Mouse (Mus musculus): ENCODE measurements around the gene Lrrc2.
A peak's percentile ranks its signal among the peaks of the same experiment; 100 is the strongest.

The Lrrc2 gene

GRCm38 (mm10) chr9:110989141-110989540, 37.8 kb downstream of the Lrrc2 start:
- no peak for DNase-seq

GRCm38 (mm10) chr9:110989543-110989942, 38.2 kb downstream of the Lrrc2 start:
- no peak for DNase-seq

- no peak for DNase-seq
Measured at GRCm38 (mm10) chr9:110990204-110990603, 38.9 kb downstream of the Lrrc2 start, which contains the start of gene Rtp3. Gene Rtp3 (minus strand): TSS chr9:110990583.

- DNase-seq, result no peak
Measured at GRCm38 (mm10) chr9:110993281-110993709, 42.0 kb downstream of the Lrrc2 start.

GRCm38 (mm10) chr9:110994716-110995172, 43.4 kb downstream of the Lrrc2 start:
- DNase-seq, result peak; percentile 62 to 73

GRCm38 (mm10) chr9:110997245-110997644, 45.9 kb downstream of the Lrrc2 start:
- peak; percentile 56 to 58 for DNase-seq

- DNase-seq, result no peak
Measured at GRCm38 (mm10) chr9:110999056-110999455, 47.7 kb downstream of the Lrrc2 start.

GRCm38 (mm10) chr9:110999856-111000255, 48.5 kb downstream of the Lrrc2 start:
- no peak for DNase-seq

GRCm38 (mm10) chr9:111001621-111002020, 50.3 kb downstream of the Lrrc2 start:
- no peak for DNase-seq

GRCm38 (mm10) chr9:111003279-111003678, 51.9 kb downstream of the Lrrc2 start:
- no peak for DNase-seq

- DNase-seq, result no peak
Measured at GRCm38 (mm10) chr9:111006544-111006943, 55.2 kb downstream of the Lrrc2 start.

GRCm38 (mm10) chr9:111009763-111010162, 58.4 kb downstream of the Lrrc2 start:
- DNase-seq, result no peak

GRCm38 (mm10) chr9:111011550-111011949, 60.2 kb downstream of the Lrrc2 start:
- DNase-seq, result no peak

- no peak for DNase-seq
Measured at GRCm38 (mm10) chr9:111012041-111012440, 60.7 kb downstream of the Lrrc2 start.

GRCm38 (mm10) chr9:111015658-111016057, 64.3 kb downstream of the Lrrc2 start:
- no peak for DNase-seq

GRCm38 (mm10) chr9:111019022-111019421, 67.7 kb downstream of the Lrrc2 start, which contains the start of gene Ltf:
Gene Ltf (plus strand): TSS chr9:111019271.
- DNase-seq, result no peak

- DNase-seq, result no peak
Measured at GRCm38 (mm10) chr9:111026791-111027190, 75.4 kb downstream of the Lrrc2 start.
